Mouse (Mus musculus) cerebellum, adult 2 months (tissue): ENCODE data around the gene Mks1.

Source experiments
- CTCF ChIP-seq: fragments of 200-500 bp; IDR thresholded peaks from 2 replicates; pipeline ENCODE4 v1.5.1; 2011; ENCODE audit warnings: low read depth, mild to moderate bottlenecking, control low read depth, low read length, moderate library complexity, borderline replicate concordance; ENCODE audit not compliant: insufficient read depth
- POLR2A ChIP-seq: fragments of 200-500 bp; IDR thresholded peaks from 2 replicates; pipeline ENCODE4 v1.6.1; 2011; ENCODE audit warnings: low read length, control low read depth, borderline replicate concordance; ENCODE audit not compliant: insufficient read depth

DNA sequence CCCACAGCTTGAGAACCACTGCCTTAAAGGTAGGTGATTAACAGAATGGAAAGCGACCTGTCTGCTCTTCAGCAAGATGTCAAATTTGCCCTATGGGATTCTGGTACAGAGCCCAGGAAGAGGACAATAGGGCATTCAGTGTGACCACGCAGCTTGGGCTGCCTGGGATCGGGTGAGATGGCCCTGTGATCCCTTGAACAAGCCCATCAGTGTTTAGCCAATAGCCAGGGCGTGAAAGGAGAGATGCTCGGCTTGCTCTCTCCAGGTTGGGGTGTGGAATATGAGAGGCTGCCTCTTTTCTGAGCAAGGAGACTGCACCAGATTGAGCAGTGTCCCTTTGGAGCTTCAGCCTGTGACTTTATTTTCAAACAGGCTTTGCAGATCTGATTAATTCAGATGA, 31.5 kb upstream of the Mks1 start:
- TF ChIP-seq CTCF (no peak), POLR2A (no peak)
